Mouse (Mus musculus) c-Kit-positive CD71-negative TER-119-negative erythroid progenitor cells, embryonic 14.5 days (primary cell): ENCODE results near the gene Esm1.
"Not testable (repeated sequence)": the region's sequence is repeated elsewhere in the genome, so short reads cannot be mapped to it uniquely, and the experiment has no call there.

Experiments used
- DNase-seq: peaks from one replicate; pipeline ENCODE4 v3.0.0-alpha.2; 2013; ENCODE audit warnings: low read depth

The Esm1 gene

GRCm38 (mm10) chr13:113227666-113228463 is 18.4 kb downstream of the Esm1 start:
- DNase-seq: no peak

GRCm38 (mm10) chr13:113242129-113242528 is 32.7 kb downstream of the Esm1 start:
- DNase-seq: no peak

GRCm38 (mm10) chr13:113245025-113245424 is 35.6 kb downstream of the Esm1 start:
- DNase-seq: no peak

- DNase-seq: not testable (repeated sequence)
Measured at GRCm38 (mm10) chr13:113252580-113252979, 43.1 kb downstream of the Esm1 start.

- DNase-seq: no peak
Measured at GRCm38 (mm10) chr13:113256766-113257165, 47.3 kb downstream of the Esm1 start.

GRCm38 (mm10) chr13:113257190-113257589 is 47.7 kb downstream of the Esm1 start:
- no peak for DNase-seq

- no peak for DNase-seq
Measured at GRCm38 (mm10) chr13:113259237-113259636, 49.8 kb downstream of the Esm1 start.

- no peak for DNase-seq
Measured at GRCm38 (mm10) chr13:113262822-113263221, 53.4 kb downstream of the Esm1 start.

GRCm38 (mm10) chr13:113265257-113265656 is 55.8 kb downstream of the Esm1 start:
- DNase-seq: no peak

- DNase-seq: peak; percentile 59
Measured at GRCm38 (mm10) chr13:113266495-113266951, 57.1 kb downstream of the Esm1 start.

- no peak for DNase-seq
Measured at GRCm38 (mm10) chr13:113267204-113267603, 57.7 kb downstream of the Esm1 start.
